Mouse (Mus musculus) lung, adult 2 months (tissue): Measurements from ENCODE around the gene Tmem179. TPM values are rescaled to one million over a fixed set of nuclear protein-coding genes. Genes with fewer than 3 reads are reported as not detected.

Experiments used
- DNase-seq: peaks from one replicate; pipeline ENCODE4 v3.0.0; 2022
- H3K4me1 ChIP-seq: fragments of 200-500 bp; 2 replicates; pipeline ENCODE4 v1.6.1; 2011; ENCODE audit warnings: low read length; ENCODE audit not compliant: control insufficient read depth, insufficient read depth
- H3K4me3 ChIP-seq: fragments of 200-500 bp; replicated peaks from 2 replicates; pipeline ENCODE3; 2011; ENCODE audit warnings: low read depth, mild to moderate bottlenecking, control low read depth, low read length; ENCODE audit errors: extremely low read depth
- CTCF ChIP-seq: fragments of 200-500 bp; IDR thresholded peaks from 2 replicates; pipeline ENCODE4 v1.5.1; 2011; ENCODE audit warnings: mild to moderate bottlenecking, low read length, control low read depth; ENCODE audit not compliant: insufficient read depth
- POLR2A ChIP-seq: fragments of 200-500 bp; IDR thresholded peaks from 2 replicates; pipeline ENCODE4 v1.6.1; 2011; ENCODE audit warnings: low read depth, mild to moderate bottlenecking, control low read depth, low read length, borderline replicate concordance; ENCODE audit errors: extremely low read depth
- WGBS: fragments of 180-500 bp; shearing (Covaris S2); methylation state at CpG from one replicate; pipeline ENCODE4 v1.1.7; 2018; 5-methylcytosine and 5-hydroxymethylcytosine counted together
- polyA plus RNA-seq: library from polyadenylated mRNA; depleted of rRNA; stranded (reverse); fragments of >200 nt; gene quantifications from 2 replicates; pipeline ENCODE4 v1.2.3, GENCODE M21; 2012

Tmem179 gene
- polyA plus RNA-seq, 1 experiment, result 0.09 TPM

GRCm38 (mm10) chr12:112467387-112467786 is 49.2 kb downstream of the Tmem179 start:
- 72% methylated on average over 10 of the region's 10 CpGs for WGBS
- Histone ChIP-seq H3K4me3 (no peak overlapping the region), H3K4me1 (no peaks in the 10 kb centered on the region)
- TF ChIP-seq POLR2A, result no peak
- no peak for TF ChIP-seq CTCF
- DNase-seq, result no peak

DNA sequence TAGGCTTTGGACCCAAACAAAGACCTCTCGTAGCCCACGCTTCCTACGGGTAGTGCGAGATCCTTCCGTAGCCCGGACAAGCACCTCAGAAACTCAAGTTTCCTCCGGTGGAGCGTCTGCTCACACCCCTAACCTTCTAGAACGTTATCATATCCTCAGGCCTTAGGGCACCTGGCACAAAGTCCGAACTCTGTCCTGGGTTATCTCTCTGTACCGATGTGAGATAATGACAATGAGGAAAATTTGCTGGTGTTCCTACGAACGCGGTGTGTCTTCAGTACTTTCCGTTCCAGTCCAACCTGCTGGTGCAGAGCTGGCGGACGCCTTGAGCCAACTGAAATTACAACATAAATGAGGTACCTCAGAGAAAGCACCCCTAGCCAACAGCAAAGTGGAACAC is 50.6 kb downstream of the Tmem179 start:
- H3K4me3 ChIP-seq, result no peak overlapping the region
- TF ChIP-seq POLR2A (no peak), CTCF (no peak)
- DNase-seq, result no peak
- H3K4me1 ChIP-seq, result no peaks in the 10 kb centered on the region
- WGBS, result 83% methylated on average over 17 of the region's 17 CpGs

DNA sequence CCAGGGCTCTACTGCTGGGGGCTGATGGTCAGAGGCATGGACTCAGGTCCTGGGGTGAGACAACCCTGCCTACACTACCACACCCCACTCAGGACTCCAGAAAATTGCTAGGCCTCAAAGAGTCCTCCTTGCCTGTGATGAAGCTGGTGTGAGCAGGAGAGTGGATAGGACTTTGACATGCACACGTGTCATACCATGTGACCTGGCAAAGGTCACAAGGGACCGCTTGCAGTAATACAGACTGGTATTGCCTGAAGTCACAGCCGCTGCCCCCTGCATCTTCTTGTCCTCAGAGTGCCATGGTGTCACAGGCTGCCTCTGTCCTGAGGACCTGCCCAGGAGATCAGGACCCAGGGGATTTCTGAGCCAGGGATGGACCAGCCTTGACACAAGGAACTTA is 52.0 kb downstream of the Tmem179 start:
- DNase-seq, result no peak
- no peak overlapping the region for H3K4me3 ChIP-seq
- WGBS, result 80% methylated on average over 3 of the region's 3 CpGs
- no peak for TF ChIP-seq CTCF
- TF ChIP-seq POLR2A, result no peak
- no peaks in the 10 kb centered on the region for H3K4me1 ChIP-seq

DNA sequence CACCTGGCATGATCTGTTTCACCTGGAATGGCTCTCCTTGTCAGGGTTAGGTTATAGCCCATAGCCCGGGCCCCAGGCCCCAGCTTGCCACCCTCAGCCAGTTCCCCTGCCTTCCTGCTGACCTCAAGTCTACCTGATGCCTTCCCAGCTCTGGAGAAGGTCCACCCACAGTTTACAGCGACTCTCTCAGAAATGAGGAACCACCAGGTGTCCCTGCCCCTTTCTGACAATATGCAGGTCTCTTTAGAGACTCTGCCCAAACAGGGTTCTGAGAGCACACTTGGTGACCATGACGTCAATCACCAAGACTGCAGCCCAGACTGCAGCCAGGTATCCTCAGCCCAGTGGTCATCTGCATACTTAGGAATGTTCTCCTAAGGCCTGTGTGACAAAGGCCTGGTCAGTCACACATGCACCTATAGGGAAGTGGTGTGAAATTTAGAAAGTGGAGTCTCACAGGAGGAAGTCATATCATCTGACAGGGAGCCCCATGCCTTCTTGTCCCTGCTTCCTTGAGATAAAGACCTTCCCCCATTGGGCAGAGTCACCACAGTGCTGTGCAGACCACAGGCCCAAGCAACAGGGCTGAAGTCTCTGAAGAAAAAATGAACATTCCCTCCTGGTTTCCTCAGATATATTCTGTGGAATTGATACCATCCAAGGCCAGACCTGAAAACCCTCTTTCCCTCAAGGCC is 52.6 kb downstream of the Tmem179 start:
- no peak for DNase-seq
- H3K4me1 ChIP-seq, result no peaks in the 10 kb centered on the region
- no peak overlapping the region for H3K4me3 ChIP-seq
- TF ChIP-seq CTCF (no peak), POLR2A (no peak)
- 58% methylated on average over 3 of the region's 3 CpGs for WGBS

GRCm38 (mm10) chr12:112463209-112463608 is 53.3 kb downstream of the Tmem179 start:
- TF ChIP-seq POLR2A (no peak), CTCF (no peak)
- WGBS, result 75% methylated on average over 4 of the region's 4 CpGs

DNA sequence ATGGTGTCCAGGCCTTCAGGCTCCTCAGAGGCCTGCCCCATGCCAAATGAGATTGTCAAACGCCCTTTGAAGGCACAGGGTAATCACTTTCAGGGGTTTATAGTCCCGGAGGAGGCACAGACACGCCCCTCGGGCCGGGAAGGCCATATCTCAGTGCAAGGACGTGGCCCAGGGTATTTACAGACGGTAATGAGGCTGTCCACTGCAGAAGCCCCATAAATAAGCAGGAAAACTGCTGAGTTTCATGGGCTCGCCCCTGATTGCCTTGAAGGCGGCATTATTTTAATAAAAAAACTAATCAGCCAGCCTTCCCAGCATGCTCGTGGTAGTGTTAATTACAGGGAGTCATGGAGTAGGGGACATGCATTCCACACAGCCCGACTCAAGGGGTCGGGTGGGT is 54.1 kb downstream of the Tmem179 start:
- WGBS, result 80% methylated on average over 12 of the region's 12 CpGs
- no peaks in the 10 kb centered on the region for H3K4me1 ChIP-seq

More at GRCm38 (mm10) chr12:112463209-112463608, 53.3 kb downstream of the Tmem179 start:
- Histone ChIP-seq H3K4me3 (no peak overlapping the region), H3K4me1 (no peaks in the 10 kb centered on the region)
- DNase-seq, result no peak

DNA sequence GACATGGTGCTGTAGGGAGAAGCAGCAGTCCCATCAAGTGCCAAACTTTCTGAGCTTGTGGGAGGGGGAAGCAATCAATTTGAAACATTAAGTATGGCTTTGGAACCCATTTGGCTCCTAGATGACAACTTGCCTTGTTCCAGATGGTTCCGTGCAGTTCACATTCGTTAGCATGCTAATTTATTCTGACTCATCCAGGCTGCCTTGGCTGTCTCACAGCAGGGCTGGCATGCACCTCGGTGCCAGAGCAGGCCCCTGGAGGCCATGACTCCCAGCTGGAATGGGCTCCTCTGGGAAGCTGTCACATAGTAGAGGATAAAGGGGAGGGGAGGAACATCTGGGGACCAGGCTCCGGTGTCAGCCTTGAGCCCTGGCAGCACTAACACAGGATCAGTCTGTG is 58.7 kb downstream of the Tmem179 start:
- no peak for TF ChIP-seq POLR2A
- no peak for TF ChIP-seq CTCF
- WGBS, result 56% methylated on average over 4 of the region's 4 CpGs
- no peak for DNase-seq
- H3K4me3 ChIP-seq, result no peak overlapping the region
- H3K4me1 ChIP-seq, result no peaks in the 10 kb centered on the region

More for the DNA sequence above, 54.1 kb downstream of the Tmem179 start:
- no peak overlapping the region for H3K4me3 ChIP-seq
- DNase-seq, result no peak
- TF ChIP-seq POLR2A, result no peak
- TF ChIP-seq CTCF, result no peak

GRCm38 (mm10) chr12:112456144-112456713 is 60.3 kb downstream of the Tmem179 start:
- WGBS, result 46% methylated on average over 6 of the region's 6 CpGs
- no peaks in the 10 kb centered on the region for H3K4me1 ChIP-seq
- H3K4me3 ChIP-seq, result no peak overlapping the region
- TF ChIP-seq POLR2A (no peak), CTCF (no peak)
- no peak for DNase-seq

- no peak overlapping the region for H3K4me3 ChIP-seq
- 89% methylated on average over 9 of the region's 9 CpGs for WGBS
- no peak for DNase-seq
- H3K4me1 ChIP-seq, result peaks cover 10% of the 10 kb centered on the region
- TF ChIP-seq CTCF (no peak), POLR2A (no peak)
These were observed 64.7 kb downstream of the Tmem179 start for GRCm38 (mm10) chr12:112451826-112452225.

- WGBS, result 64% methylated on average over 1 of the region's 1 CpGs
These were observed 65.2 kb downstream of the Tmem179 start for GRCm38 (mm10) chr12:112451381-112451780.

More at GRCm38 (mm10) chr12:112451381-112451780, 65.2 kb downstream of the Tmem179 start:
- peaks cover 10% of the 10 kb centered on the region for H3K4me1 ChIP-seq
- H3K4me3 ChIP-seq, result no peak overlapping the region
- DNase-seq, result no peak
- TF ChIP-seq CTCF (no peak), POLR2A (no peak)
